Mouse (Mus musculus) embryonic facial prominence, embryonic 14.5 days (tissue): ENCODE measurements around the gene Soat1. TPM values are rescaled to one million over a fixed set of nuclear protein-coding genes. Genes with fewer than 3 reads are reported as not detected.

Experiments
- ATAC-seq: fragments of 200-750 bp; cut with Nextera tagmentation; 2 replicates; pipeline ENCODE4 v1.8.0; 2017; ENCODE audit warnings: low read depth, moderate number of reproducible peaks, moderate TSS enrichment
- DNase-seq: peaks from one replicate; pipeline ENCODE4 v3.0.0-alpha.2; 2015; ENCODE audit warnings: low spot score
- H3K27ac ChIP-seq: fragments of 300-500 bp; sonication (generic); replicated peaks from 2 replicates; pipeline ENCODE4 v1.5.1; 2014; ENCODE audit warnings: low read depth, mild to moderate bottlenecking, low read length, moderate library complexity
- H3K27me3 ChIP-seq: fragments of 300-500 bp; sonication (generic); replicated peaks from 2 replicates; pipeline ENCODE4 v1.6.1; 2014; ENCODE audit warnings: low read length; ENCODE audit not compliant: control insufficient read depth, insufficient read depth
- H3K36me3 ChIP-seq: fragments of 300-500 bp; sonication (generic); 2 replicates; pipeline ENCODE4 v1.6.1; 2014; ENCODE audit warnings: low read length, mixed read lengths; ENCODE audit not compliant: control insufficient read depth, insufficient read depth
- H3K4me1 ChIP-seq: fragments of 300-500 bp; sonication (generic); 2 replicates; pipeline ENCODE4 v1.6.1; 2014; ENCODE audit warnings: antibody characterized with exemption, low read length; ENCODE audit not compliant: control insufficient read depth, insufficient read depth
- H3K4me2 ChIP-seq: fragments of 300-500 bp; sonication (generic); 2 replicates; pipeline ENCODE4 v1.6.1; 2014; ENCODE audit warnings: low read depth, mild to moderate bottlenecking, low read length, moderate library complexity, mixed read lengths
- H3K4me3 ChIP-seq: fragments of 300-500 bp; sonication (generic); 2 replicates; pipeline ENCODE4 v1.5.1; 2014; ENCODE audit warnings: low read depth, mild to moderate bottlenecking, low read length
- H3K9ac ChIP-seq: fragments of 300-500 bp; sonication (generic); 2 replicates; pipeline ENCODE4 v1.6.1; 2014; ENCODE audit warnings: low read depth, mild to moderate bottlenecking, low read length, moderate library complexity, mixed read lengths
- H3K9me3 ChIP-seq: fragments of 300-500 bp; sonication (generic); 2 replicates; pipeline ENCODE4 v1.6.1; 2016; ENCODE audit warnings: low read length; ENCODE audit not compliant: control insufficient read depth
- WGBS: fragments of 180-500 bp; shearing (Covaris S2); extraction: QIAGEN DNeasy Blood & Tissue Kit; methylation state at CpG from one replicate; pipeline ENCODE4 v1.1.7; 2014; 5-methylcytosine and 5-hydroxymethylcytosine counted together
- polyA plus RNA-seq: library from polyadenylated mRNA; unstranded; fragments of >200 nt; fragmentation: Nextera tagmentation; extraction: Ambion mirVana; gene quantifications from 2 replicates; pipeline ENCODE4 v1.2.1, GENCODE M21; 2014

Soat1 gene
- polyA plus RNA-seq, 1 experiment from 2014 or later = 21.8 TPM

DNA sequence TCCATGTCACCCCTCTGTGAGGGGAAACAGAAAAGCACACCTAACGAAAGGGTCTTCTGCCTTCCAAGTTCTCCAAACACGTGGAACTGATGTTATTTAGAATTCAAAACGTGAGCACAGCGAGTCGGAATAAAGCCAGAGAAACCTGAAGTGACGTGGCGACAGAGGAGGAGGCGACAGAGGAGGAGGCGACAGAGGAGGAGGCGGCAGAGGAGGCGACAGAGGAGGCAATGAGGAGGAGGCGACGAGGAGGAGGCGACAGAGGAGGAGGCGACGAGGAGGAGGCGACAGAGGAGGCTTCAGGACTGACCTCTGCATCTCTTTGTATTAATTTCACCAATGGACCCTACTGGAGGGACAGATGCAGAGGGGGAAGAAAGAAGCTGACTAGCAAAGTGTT lies 24.4 kb downstream of the Soat1 start:
- Histone ChIP-seq H3K4me3 (no peak overlapping the region), H3K4me1 (no peaks in the 10 kb centered on the region), H3K9ac (no peak overlapping the region), H3K27ac (no peak overlapping the region), H3K36me3 (peaks cover 5% of the 10 kb centered on the region; the same call in 1 of the 2 replicates), H3K9me3 (no peaks in the 10 kb centered on the region), H3K27me3 (no peaks in the 10 kb centered on the region), H3K4me2 (no peak overlapping the region)
- ATAC-seq = no peak
- 74% methylated on average over 17 of the region's 17 CpGs for WGBS
- no peak for DNase-seq

DNA sequence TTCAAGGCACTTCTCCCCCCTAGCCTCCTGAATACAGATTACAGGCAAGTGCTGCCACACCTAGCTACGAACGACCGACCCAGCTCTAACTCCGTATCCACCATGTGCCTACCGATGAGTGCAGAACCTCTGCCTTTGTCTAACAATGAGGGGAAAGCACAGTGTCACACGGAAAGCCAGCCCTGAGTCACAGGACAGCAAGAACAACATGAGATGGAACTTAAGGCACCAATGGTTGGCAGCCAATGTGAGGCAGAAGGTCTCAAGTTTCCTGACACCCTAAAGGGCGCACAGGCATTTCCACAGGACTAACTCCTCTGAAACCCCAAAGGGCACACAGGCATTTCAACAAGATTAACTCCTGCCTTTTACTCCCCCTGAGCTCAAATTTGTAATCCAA lies 25.0 kb downstream of the Soat1 start:
- Histone ChIP-seq H3K4me1 (no peaks in the 10 kb centered on the region), H3K9ac (no peak overlapping the region), H3K4me2 (no peak overlapping the region), H3K27ac (no peak overlapping the region), H3K9me3 (no peaks in the 10 kb centered on the region), H3K4me3 (no peak overlapping the region), H3K27me3 (no peaks in the 10 kb centered on the region), H3K36me3 (0 out of 2 replicates have a peak, but pooled peaks cover 5% of the 10 kb centered on the region)
- WGBS = 83% methylated on average over 7 of the region's 7 CpGs
- 0 out of 2 replicates have a peak, but pooled peaks have one; percentile 9 for ATAC-seq
- DNase-seq = no peak

DNA sequence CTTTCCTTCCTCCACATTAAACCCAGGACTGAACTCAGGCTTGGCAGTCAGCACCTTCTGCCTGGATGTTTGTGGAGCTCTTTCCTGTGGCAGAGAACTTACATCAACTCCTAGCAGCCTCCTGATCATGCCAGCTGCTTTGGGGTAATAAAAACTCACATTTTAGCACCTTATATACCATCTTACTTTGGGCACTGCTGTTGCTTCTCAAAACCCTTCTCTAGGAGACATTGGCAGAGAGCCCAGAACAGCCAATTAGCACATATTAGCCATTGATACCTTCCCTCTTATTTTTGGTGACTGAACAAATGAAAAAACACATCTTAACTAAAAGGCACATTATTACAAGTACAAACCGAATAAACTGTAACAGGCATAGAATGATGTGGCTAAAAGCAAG lies 29.1 kb downstream of the Soat1 start:
- Histone ChIP-seq H3K4me2 (no peak overlapping the region), H3K9ac (no peak overlapping the region), H3K4me1 (no peaks in the 10 kb centered on the region), H3K27me3 (no peaks in the 10 kb centered on the region), H3K27ac (no peak overlapping the region), H3K4me3 (no peak overlapping the region), H3K36me3 (peaks cover 26% of the 10 kb centered on the region), H3K9me3 (no peaks in the 10 kb centered on the region)
- no peak for ATAC-seq
- WGBS = 90% methylated on average over 1 of the region's 1 CpGs
- DNase-seq = no peak

DNA sequence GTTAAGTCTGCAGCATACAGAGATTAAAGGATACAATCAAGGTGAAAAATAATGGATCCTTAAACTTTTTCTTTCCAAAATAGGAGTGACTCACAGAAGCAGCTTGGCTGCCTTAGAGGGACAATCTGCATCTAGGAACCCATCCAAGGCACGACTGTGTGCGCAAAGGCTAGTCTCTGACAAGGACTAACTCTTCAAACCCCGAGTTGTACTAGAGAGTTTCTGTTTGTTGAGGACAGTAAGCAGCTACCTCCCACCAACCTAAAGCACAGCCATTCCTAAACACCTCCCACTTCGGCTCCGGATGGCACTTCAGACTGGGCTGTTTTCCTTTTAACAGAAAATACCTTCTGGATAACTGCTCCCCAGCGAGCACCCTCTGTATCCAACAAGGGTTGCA lies 31.4 kb downstream of the Soat1 start:
- DNase-seq = no peak
- H3K36me3 ChIP-seq = peaks cover 45% of the 10 kb centered on the region
- no peaks in the 10 kb centered on the region for H3K9me3 ChIP-seq
- 90% methylated on average over 6 of the region's 6 CpGs for WGBS
- no peak for ATAC-seq
- H3K4me3 ChIP-seq = no peak overlapping the region
- no peak overlapping the region for H3K9ac ChIP-seq
- H3K27me3 ChIP-seq = no peaks in the 10 kb centered on the region
- H3K4me2 ChIP-seq = no peak overlapping the region
- H3K4me1 ChIP-seq = no peaks in the 10 kb centered on the region
- no peak overlapping the region for H3K27ac ChIP-seq

DNA sequence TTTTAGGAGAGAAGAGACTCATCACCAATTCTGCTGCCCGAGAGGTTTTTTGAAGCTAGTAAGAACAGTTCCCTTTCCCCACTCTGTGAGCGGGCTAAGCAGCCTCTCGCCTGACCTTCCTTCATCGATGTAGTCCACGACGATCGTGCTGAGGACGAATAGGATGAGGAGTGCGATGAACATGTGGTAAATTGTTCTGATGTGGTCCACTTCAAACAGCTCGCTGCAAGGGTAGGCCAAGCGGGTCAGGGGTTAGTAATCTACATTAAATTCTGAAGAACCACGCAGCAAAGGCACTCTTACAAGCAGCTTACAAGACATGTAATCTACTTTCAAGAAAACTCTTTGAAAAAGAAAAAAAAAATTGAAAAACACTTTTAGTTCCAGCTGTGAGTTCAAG lies 31.9 kb downstream of the Soat1 start:
- Histone ChIP-seq H3K27ac (no peak overlapping the region), H3K4me3 (no peak overlapping the region), H3K9me3 (no peaks in the 10 kb centered on the region), H3K36me3 (peaks cover 50% of the 10 kb centered on the region), H3K4me2 (no peak overlapping the region), H3K4me1 (no peaks in the 10 kb centered on the region), H3K27me3 (no peaks in the 10 kb centered on the region), H3K9ac (no peak overlapping the region)
- DNase-seq (no peak), ATAC-seq (no peak)
- WGBS = 93% methylated on average over 12 of the region's 12 CpGs

DNA sequence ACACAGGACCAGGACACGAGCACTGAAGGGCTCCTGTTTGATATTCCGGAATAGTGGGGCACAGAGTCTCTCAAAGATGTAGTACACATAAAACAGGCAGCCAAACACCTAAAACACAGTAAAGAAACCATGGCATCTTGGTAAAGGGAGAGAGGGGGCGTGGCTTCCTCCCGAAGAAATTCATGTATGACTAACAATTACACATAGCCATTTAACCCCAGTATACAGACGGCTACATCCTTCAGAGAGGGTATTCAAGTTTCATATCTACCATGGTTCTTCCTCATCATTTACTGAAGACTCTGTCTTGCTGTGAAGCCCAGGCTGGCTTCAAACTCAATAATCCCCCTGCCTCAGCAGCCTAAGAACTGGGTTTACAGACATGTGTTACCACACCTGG lies 36.4 kb downstream of the Soat1 start:
- no peak overlapping the region for H3K9ac ChIP-seq
- no peak overlapping the region for H3K4me2 ChIP-seq
- H3K27me3 ChIP-seq = no peaks in the 10 kb centered on the region
- H3K9me3 ChIP-seq = no peaks in the 10 kb centered on the region
- no peak overlapping the region for H3K4me3 ChIP-seq
- H3K36me3 ChIP-seq = peaks cover 71% of the 10 kb centered on the region
- H3K27ac ChIP-seq = no peak overlapping the region
- no peak for DNase-seq
- 89% methylated on average over 5 of the region's 5 CpGs for WGBS
- H3K4me1 ChIP-seq = no peaks in the 10 kb centered on the region
- no peak for ATAC-seq

DNA sequence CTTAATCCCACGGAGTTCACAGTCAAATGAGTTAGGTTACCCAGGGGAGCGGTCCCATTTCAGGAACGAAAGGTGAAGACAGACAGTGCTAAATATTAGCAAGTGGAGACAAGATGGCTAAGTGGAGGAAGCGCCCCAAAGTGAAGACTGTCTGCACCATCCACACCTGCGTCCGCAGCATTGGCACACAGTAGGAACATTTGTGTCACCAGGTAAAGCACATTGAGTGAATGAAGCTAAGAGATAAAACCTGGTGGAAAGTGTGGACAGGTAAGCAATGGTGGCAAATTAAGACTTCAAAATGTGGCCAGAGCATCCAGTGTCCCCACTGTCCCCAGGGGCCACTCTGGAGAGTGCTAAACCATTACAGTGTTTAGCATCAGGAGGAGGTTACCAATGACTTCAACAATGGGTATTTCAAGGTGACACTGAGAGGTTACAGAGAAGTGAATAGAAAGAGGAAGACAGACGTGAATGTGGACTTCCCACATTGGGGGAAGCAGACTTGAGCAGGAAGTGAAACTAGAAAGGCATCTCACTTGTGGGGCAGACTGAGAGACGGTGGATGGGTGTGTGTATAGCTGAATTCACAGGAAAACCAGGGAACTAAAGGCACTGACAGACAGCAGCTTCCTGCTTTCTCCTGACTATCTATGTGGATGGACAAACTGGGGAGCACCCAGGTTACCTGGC lies 37.0 kb downstream of the Soat1 start:
- ATAC-seq (no peak), DNase-seq (no peak)
- WGBS = 95% methylated on average over 8 of the region's 8 CpGs
- Histone ChIP-seq H3K9ac (no peak overlapping the region), H3K27ac (no peak overlapping the region), H3K36me3 (peaks cover 74% of the 10 kb centered on the region), H3K27me3 (no peaks in the 10 kb centered on the region), H3K4me2 (no peak overlapping the region), H3K4me3 (no peak overlapping the region), H3K4me1 (no peaks in the 10 kb centered on the region), H3K9me3 (no peaks in the 10 kb centered on the region)

DNA sequence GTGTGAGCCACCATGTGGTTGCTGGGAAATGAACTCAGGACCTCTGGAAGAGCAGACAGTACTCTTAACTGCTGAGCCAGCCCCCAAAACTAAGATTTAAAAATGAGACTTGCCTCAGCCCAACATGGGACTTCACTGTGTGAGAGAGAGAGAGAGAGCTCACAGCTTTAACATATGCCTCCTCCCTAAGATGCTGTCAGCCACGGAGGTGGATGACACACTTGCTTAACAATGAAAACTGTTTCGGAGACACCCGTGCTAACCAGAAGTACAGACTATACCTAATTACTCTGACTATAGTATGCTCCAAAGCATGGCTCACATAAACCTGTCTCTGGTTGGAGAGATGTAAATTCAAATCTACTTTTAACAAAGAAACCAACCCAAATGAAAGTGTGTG lies 40.6 kb downstream of the Soat1 start:
- no peaks in the 10 kb centered on the region for H3K4me1 ChIP-seq
- no peak overlapping the region for H3K27ac ChIP-seq
- no peak overlapping the region for H3K4me2 ChIP-seq
- no peaks in the 10 kb centered on the region for H3K27me3 ChIP-seq
- H3K36me3 ChIP-seq = peaks cover 54% of the 10 kb centered on the region
- 85% methylated on average over 3 of the region's 3 CpGs for WGBS
- DNase-seq (no peak), ATAC-seq (no peak)
- H3K4me3 ChIP-seq = no peak overlapping the region
- no peaks in the 10 kb centered on the region for H3K9me3 ChIP-seq
- no peak overlapping the region for H3K9ac ChIP-seq

DNA sequence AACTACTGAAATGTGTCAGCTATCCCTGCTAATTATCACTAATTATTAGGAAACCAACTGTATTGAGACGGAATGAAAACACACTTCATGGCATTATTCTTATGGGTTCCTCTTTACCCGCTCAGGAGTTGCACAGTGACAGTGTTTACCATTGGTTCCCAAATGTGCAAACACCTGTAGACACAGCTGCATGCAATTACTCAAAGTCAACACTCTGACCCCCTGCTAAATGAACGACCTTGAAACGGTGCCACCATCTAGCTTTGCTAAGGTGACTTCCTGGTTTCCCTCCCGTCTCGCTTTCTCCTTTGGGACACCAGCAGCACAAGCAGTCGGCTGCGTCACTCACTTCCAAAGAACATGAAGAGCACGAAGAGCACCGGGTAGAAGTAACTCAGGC lies 41.6 kb downstream of the Soat1 start:
- DNase-seq (no peak), ATAC-seq (no peak)
- no peaks in the 10 kb centered on the region for H3K27me3 ChIP-seq
- no peaks in the 10 kb centered on the region for H3K4me1 ChIP-seq
- no peak overlapping the region for H3K4me3 ChIP-seq
- peaks cover 47% of the 10 kb centered on the region for H3K36me3 ChIP-seq
- H3K4me2 ChIP-seq = no peak overlapping the region
- H3K9me3 ChIP-seq = no peaks in the 10 kb centered on the region
- H3K27ac ChIP-seq = no peak overlapping the region
- H3K9ac ChIP-seq = no peak overlapping the region
- 58% methylated on average over 10 of the region's 10 CpGs for WGBS
